Mouse (Mus musculus) spleen, postnatal 36 days (tissue): ENCODE results near the gene Atp2b2.

Experiments used
- DNase-seq, 2 experiments: peaks; one replicate each; pipeline ENCODE4 v3.0.0; 2022; ENCODE audit warnings: low spot score in 2 of 2, mixed read lengths in 1 of 2

The Atp2b2 gene

DNA sequence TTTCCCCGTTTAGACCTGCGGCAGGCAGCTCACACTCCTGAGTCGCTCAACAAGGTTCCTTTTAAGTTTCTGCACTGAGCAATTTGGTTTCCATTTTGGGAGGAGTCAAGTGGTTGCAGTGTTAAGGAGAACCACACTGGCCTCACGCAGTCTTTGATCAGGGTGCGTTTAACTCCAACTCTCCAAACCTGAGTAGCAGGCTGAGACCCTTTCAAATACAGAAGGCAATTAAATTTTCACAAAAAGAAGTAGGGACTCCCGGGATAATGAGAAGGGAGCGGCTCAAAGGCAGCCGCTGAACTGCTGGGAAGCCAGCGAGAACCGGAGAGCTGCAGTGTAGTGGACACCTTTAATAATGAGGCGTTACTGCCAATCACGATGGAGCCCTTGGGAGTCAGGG, 100.1 kb downstream of the Atp2b2 start:
- no peak for DNase-seq

DNA sequence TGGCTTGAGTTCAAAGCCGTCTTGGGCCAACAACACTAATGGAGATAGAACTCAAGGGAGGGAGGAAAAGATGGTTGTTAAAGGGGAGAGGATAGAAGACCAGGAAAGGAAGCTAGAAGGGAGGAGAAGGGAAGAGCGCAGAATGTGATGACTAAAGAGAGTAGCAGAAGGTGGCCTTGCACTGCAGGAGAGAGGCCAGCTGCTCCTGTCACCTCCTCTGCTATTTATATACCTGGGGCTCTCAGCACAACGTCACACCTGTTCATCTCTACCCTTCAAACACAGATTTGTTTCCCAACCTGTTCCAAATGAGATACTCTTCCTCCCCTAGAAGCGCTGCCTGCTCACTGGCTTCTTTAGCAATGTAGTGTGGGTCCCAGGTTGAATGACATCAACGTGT, 101.1 kb downstream of the Atp2b2 start:
- no peak for DNase-seq

DNA sequence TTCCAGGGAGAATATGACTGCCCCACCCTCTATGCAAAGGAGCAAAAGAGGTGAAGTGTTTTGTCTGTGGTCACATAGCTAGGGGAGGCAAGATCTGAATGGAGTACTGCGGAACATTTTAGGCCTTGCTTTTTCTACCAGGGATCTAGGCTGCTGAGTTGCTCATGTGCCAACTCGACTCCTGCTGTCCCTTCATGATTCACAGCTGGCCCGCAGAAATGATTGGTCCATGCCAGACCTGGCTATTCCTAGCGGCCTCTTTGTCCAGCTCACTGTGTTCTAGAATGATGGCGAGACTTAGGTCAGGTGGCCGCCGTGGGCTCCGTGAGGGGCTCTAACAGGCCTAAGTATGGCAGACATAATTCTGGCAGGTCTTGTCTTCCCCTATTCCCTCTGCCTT, 103.0 kb downstream of the Atp2b2 start:
- no peak for DNase-seq

DNA sequence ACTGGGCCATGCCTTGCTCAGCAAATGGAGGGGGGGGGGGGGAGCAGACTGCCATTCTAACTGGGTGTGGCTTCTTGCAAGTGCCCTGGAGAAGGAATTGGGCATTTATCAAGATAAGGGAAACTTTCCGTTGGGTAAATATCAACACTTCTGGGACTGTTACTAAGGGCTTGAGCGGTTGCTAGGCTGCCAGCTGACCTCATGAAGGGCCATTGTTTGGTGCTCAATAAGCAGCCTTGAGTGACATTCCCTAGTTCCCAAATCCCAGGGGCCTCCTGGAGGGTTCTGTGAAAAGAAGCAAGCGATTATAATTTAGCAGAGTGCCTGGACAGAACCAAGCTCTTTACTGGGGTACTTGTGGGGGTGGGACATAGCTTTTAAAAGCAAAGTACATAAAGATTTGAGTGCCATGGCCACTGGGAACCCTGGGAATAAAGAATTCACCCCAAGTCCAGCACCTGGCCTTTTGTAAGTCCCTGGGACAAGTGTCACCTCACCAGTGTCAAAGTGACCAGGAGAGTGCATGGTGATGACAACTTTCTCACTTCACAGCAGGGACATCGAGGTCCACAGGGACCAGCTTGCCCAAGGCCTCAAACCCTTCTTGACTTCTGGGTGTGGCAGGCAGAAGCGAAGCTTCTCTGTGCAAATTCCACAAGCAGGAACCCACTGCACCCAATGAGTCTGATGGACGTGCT, 105.5 kb downstream of the Atp2b2 start:
- DNase-seq: no peak

DNA sequence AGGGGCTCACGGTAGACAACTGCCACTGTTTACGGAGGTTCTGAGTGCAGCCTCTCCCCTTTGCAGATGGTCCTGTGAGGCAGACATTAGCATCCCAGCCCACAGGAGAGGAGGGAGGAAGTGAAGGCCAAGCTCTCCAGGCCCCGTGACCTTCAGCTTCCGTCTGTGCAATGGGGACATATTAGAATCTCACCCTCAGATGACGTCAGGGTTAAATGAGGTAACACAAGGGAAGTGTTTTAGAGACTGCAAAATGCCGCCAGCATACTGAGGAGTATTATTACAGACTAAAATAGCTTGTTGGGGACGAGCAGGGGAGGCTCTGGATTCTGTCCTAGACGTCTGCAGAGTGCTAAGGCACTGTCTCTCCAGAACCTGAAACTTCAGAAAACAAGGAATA, 106.3 kb downstream of the Atp2b2 start:
- no peak for DNase-seq

DNA sequence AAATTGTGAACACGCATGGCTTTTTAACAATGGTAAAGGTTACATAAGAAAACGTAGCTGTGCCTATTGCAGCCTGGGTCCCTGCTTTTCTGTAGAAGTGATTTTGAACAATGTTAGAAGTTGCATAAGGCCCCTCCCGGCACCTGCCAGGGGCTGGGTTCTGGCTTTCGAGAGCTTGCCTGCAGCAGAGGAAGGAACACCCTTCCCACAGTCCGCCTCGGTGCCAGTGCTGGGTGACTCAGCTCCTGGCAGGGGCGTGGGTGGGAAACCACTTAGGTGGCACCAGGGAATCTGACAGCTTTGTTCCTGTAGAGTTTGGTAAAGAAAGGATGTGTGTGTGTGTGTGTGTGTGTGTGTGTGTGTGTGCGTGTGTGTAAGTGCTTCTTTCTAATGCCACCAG, 107.7 kb downstream of the Atp2b2 start:
- DNase-seq: no peak

DNA sequence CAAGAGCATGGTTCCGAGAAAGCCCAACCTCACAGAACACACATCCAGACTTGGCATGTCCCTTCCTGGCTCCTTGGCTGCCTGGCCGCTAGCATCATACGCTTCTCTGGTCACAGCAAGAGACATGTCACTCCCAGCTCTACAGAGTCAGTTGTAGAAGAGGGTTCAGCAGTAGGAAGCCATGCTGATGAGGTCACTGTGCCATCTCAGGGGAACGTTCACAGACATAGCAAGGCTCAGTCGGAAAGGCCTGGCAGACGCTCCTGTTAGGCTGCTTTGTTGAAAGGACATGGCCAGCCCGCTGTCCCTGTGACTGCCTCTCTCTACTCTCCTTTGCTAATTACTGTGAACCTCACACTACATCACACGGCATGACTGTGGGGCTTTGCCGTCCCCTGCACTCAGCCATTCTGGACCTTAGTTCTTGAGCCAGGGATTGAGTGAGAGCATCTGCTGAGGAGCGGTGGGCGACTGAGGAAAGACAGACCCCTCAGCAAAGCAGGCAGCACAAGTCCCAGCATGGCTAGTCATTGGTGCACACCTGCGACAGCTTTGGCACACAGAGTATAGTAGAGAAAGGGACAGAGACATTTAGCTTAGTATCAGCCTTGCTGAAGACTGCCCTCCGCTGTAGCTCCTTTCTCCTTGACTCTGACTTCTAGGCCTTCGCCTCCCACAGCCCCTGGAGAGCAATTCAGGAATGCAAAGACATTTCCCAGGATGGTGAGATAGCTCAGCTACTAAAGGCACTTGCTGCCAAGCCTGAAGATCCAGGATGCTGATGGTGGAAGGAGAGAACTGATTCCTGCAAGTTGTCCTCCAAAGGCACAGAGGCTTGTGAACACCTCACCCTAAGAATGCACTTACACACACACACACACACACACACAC, 108.9 kb downstream of the Atp2b2 start:
- DNase-seq: no peak

DNA sequence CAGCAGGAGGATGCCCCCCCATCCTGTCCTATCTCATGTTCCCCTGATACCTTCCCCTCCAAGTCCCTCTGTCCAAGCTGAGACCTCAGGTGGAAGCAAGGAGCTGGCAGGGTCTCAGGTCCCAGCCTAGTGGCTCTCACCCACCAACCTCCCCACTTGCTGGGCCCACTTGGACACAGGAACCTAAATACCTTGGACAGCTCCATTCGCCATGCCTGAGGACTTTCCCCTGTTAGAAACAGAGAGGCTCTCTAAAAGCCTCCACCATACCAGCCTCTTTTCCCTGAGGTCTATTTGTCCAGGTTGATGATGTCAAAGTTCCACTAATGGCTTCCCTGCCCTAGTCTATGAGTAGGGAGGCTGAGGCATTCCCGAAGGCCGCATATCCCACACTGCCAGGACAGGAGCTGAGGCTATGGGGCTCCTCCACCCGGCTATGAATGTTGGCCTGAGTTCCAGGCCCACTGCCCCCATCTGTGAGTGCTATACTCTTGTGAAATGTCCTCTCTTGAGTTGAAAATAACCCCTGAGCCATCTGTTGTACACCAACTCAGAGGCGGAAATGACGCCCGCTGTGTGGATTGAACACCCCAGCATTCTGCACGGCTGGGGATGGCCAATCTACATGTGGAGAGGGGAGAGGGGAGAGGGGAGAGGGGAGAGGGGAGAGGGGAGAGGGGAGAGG, 113.1 kb downstream of the Atp2b2 start:
- no peak for DNase-seq

DNA sequence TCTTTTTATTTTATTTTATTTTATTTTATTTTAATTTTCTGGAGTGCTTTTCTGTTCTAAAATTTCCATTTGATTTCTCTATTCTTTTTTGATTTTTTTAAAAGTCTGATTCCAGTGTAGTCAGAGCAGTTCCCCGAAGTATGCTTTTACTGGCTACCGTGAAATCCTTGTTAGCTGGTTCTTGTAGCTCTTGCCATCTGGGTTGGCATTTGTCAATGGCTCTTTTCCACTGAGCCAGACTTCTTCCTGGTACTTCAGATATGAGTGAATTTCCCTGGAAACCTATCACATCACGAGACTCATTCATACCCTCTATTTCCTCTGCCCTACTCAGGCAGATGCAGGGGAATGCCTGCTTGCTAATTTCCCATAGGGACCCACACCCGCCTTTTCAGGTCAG, 119.2 kb downstream of the Atp2b2 start:
- DNase-seq: no peak

DNA sequence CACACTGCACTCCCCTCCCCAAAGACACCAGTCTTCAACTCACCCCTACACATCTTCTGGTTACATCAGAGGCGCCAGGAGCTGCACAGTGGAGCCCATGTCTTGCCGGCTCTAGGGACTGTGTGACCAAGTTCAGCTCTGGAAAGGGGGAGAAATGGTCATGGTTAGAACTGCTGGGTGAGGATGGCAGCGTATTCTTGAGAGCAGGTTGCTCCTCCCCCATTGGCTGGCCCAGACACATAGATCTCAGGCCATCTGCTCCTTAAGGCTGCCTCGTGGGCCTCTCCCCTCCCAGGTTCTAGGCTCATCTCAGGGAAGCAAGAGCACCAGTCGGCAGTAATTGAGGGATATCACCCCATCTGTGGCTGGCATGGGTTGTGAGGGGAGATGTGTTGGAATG, 121.9 kb downstream of the Atp2b2 start:
- DNase-seq: no peak

DNA sequence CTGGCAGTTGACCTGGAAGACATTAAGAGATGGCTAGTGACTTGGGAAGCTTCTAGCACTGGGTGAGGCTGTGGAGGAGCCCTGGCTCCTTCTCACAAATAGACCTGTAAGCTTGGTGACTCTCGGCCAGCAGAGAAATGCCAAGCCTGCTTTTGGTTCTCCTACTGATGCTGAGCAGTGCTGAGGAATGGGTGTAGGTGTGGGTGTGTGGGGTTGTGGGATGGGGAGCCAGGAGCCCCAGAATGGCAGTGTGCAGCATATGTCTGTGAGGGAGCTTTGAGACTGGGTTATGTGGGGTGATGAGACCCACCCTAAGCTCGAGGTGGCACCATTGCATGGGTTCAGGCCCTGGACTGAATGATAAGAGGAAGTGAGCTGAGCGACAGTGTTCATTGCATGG, 129.7 kb downstream of the Atp2b2 start:
- no peak for DNase-seq

DNA sequence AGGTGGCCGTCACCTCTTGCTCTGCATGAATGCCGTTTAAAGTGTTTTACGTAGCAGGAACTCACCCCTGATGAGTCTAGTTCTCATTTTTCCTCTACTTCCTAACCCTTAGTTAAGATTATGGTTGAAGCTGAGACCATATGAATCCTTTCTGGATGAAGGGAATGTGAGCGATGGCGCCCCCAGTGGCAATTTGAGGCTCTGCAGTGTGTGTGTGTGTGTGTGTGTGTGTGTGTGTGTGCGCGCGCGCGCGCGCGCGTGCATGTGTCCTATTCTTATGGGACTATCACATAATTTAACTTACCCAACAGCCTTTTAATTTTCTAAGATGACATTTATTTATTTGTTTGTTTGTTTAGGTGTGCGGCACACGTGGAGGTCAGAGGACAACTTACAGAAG, 131.3 kb downstream of the Atp2b2 start:
- DNase-seq: no peak

DNA sequence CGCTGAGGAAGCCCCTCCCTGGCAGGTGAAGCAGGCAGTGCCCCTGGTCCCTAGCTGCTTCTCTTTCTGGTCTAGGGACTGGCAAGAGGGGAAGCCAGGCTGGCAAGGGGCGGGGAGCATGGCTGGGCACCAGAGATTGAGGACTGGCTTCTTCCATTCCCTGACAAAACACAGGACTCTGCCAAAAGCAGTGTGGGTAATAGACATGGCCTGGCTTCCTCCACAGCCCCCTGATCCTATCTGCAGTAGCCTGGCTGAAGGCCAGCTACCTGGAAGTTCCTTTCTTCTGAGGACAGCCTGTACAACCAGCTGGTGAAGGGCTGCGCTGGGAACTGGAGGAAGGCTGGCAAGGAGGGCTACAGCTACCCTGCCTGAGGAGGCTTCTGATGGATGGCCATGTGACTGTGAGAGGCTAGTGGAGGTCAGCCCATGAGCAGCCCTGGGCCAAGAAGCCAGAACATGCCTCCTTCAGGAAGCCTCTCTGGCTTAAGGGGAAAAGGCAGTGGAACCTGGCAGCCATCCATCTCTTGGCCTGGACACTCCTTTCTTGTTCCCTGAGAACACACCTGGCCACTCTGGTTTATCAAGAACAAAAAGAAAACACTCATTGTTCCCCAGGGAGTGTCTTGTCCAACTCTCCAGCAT, 131.9 kb downstream of the Atp2b2 start:
- no peak for DNase-seq

DNA sequence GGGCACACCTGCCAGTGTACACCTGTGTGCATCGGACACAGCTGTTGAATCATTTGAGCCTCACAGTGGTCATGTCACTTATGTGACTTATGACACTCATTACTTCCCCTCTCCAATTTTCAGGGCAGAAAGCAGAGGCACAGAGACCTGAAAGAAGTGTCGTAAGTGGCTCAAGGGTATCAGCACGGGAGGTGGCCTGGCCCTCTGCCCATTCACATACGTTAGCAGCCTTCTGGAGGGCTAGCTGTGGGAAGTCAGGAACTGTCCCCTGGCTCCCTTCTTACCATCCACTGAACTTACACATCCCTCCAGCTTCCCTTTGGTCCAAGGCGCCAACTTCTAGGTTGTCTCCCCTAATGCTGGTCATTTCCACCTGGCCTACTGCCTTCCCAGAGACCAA, 132.6 kb downstream of the Atp2b2 start:
- no peak for DNase-seq

DNA sequence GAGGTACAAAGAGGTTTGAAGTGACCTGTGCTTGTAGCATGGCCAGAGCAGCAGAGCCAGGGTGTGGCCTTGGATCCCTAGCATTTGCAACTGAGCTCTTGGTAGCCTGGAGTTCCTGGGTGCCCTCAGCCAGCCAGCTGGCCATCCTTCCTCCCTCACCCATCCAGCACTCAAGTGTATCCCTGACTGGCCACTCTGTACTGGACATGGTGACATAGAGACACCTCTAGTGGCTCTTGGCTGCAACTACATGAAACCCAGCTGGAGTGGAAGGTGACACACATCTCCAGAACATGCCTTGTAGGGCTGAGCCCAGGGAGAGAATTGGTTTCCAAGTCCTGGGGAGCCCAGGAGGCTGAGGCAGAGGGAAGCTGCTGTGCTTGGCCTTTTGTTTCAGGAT, 134.3 kb downstream of the Atp2b2 start:
- no peak for DNase-seq

DNA sequence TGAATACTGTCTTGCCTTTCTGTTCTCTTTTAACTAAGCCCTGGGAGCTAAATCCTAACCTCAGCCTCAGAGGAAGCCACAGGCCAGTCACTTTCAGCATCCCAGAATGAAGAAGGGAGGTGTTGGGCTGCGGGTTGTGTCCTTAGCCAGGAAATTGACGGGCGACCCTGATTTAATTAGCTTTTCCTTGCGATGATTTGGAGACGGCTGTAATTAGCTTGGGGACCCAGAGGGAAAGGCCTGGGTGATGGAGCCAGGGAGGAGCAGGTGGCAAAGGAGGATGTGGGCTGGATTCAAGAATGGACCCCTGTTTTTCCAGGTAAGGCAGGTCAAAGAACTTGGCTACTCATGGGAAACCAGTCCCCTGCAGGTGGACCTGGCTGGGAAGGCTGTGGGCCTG, 138.0 kb downstream of the Atp2b2 start:
- DNase-seq: no peak

DNA sequence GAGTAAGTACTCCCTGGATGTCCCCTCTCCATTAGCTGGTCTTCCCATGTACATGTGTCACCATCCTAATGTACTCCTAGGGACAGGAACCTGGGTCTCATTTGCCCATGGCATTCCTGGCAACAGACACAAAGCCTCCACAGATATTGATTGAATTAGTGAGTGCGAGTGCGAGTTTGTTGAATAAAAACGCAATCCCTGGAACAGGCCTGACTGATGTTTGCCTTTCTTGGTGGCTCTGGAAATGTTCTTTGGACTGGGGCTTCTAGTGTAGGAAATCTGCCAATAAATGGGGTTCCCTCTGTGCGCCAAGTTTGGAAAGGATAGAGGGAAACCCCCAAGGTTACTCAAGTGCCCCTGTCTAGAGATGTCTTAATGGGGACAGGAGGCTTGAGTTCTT, 146.4 kb downstream of the Atp2b2 start:
- no peak for DNase-seq

DNA sequence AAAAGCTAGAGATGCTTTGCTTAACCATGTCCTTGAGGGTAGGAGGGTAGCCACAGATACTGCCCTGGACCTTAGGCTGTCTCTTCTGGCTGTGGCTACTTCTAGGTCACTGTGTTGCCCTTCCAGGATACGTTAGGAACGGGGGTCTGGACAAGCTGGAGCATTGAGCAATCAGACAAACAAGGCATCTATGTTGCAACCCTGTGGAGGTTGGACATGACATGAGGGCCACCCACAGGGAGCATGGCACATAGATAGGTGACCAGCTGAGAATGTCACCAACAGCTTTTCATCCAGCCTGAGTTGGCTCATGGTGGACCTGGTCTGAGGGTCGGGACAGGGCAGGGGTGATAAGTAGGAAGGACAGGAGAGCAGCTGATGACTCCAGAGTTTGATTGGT, 148.4 kb downstream of the Atp2b2 start:
- no peak for DNase-seq

DNA sequence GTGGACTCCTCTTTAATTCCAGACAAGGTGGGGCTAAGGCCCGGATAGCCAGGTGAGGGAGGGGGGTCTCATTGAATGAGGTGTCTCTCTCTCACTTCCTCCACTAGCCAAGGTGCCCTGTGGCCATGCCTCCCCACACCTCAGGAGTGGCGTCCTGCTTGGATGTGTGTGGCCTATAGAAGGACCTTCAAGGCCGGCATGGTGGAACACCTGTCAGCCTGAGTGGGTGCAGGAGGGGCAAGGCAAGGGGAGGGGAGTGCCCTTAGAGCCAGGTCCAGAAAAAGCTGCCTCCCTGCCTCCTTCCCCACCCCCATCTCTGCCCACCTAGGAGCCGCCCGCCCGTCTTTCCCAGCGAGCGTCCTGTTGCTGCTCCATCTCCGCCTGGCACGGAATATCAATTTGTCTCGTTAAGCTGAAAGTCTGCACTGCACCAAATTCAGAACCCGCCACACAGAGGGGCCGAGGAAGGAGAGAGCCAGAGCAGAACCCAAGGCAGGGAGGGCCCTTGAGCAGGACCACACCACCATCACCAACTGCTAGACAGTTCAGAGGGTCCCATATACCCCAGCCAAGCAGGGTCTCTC, 150.2 kb downstream of the Atp2b2 start:
- DNase-seq: no peak

DNA sequence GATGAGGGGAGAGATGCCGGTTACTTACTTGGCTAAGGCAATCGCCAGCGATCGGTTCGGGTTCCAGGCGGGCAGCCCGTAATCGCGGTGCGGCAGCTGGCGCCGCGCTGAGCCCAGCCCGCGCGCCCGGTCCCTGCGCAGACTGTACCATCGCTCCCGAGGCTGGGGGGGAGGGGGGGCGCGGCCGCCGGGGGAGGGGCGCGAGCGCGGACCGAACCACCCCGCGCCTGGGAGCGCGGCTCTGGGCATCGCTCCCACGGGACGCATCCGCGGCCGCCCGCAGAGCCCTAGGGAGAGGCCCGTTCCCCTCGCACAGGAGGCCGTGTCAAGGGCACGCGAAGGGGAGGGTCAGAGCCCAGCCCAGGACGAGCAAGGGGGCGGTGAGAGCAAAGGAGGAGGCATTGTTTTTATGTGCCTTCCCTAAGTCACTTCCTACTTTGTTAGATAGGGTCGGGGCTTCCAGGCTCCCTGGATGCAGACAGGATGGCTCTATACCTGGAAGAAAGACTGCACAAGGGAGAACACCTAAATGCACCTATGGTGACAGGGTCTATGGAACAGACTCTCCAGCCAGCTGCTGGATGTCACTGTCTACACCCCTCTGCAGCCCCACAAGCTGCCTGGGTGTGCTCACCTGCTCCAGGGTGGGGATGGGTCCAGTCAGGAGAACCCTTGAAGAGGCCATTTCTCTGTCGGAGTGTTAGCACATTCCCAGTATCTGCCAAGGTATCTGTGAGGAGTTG, 151.0 kb downstream of the Atp2b2 start:
- no peak for DNase-seq

DNA sequence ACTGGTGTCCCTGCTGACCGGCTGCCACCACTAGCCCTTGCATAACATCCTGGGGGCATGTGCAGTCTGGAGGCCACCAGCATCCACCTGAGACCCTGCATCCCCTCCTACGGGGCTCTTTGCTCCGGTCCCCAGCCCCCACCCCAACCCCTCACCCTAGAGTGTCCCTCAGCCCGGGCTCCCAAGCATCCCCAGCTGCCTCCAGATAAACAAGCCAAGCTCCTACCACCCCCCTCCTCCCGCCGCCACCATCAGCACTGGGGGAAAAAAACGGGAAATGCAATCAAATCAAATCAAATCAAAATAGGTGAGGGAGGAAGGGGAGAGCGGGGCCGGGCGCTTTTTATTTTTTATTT, 151.6 kb downstream of the Atp2b2 start:
- DNase-seq: no peak
